Mouse (Mus musculus) midbrain, embryonic 15.5 days (tissue): ENCODE data around the gene Heatr9. TPM values are rescaled to one million over a fixed set of nuclear protein-coding genes. Genes with fewer than 3 reads are reported as not detected.

Experiments
- ATAC-seq: fragments of 200-750 bp; cut with Nextera tagmentation; replicated peaks from 2 replicates; pipeline ENCODE4 v1.8.0; 2017; ENCODE audit warnings: moderate TSS enrichment
- H3K27ac ChIP-seq: fragments of 300-500 bp; sonication (generic); 2 replicates; pipeline ENCODE4 v1.5.1; 2015; ENCODE audit warnings: mild to moderate bottlenecking, inconsistent platforms
- H3K27me3 ChIP-seq: fragments of 300-500 bp; sonication (generic); replicated peaks from 2 replicates; pipeline ENCODE4 v1.6.1; 2015; ENCODE audit warnings: inconsistent platforms
- H3K36me3 ChIP-seq: fragments of 300-500 bp; sonication (generic); replicated peaks from 2 replicates; pipeline ENCODE4 v1.6.1; 2015; ENCODE audit warnings: inconsistent platforms
- H3K4me1 ChIP-seq: fragments of 300-500 bp; sonication (generic); 2 replicates; pipeline ENCODE4 v1.6.1; 2015; ENCODE audit warnings: inconsistent platforms
- H3K4me2 ChIP-seq: fragments of 300-500 bp; sonication (generic); 2 replicates; pipeline ENCODE4 v1.6.1; 2015; ENCODE audit warnings: inconsistent platforms, mild to moderate bottlenecking, moderate library complexity
- H3K4me3 ChIP-seq: fragments of 300-500 bp; sonication (generic); 2 replicates; pipeline ENCODE4 v1.5.1; 2015; ENCODE audit warnings: mild to moderate bottlenecking, inconsistent platforms
- H3K9ac ChIP-seq: fragments of 300-500 bp; sonication (generic); 2 replicates; pipeline ENCODE4 v1.6.1; 2015; ENCODE audit warnings: mild to moderate bottlenecking, inconsistent platforms
- H3K9me3 ChIP-seq: fragments of 300-500 bp; sonication (generic); 2 replicates; pipeline ENCODE4 v1.6.1; 2016; ENCODE audit warnings: inconsistent platforms
- WGBS: fragments of 180-500 bp; shearing (Covaris S2); methylation state at CpG from one replicate; pipeline ENCODE4 v1.1.7; 2015; ENCODE audit warnings: mixed read lengths; 5-methylcytosine and 5-hydroxymethylcytosine counted together
- polyA plus RNA-seq: library from polyadenylated mRNA; unstranded; fragments of >200 nt; fragmentation: Nextera tagmentation; extraction: Ambion mirVana; gene quantifications from 2 replicates; pipeline ENCODE4 v1.2.1, GENCODE M21; 2015

The Heatr9 gene
- not detected in 2 replicates for polyA plus RNA-seq

GRCm38 (mm10) chr11:83522075-83522474 is at the start of gene Heatr9:
Gene Heatr9 (minus strand): TSS chr11:83522175.
- Histone ChIP-seq H3K4me2 (no peak within 1 kb of the TSS), H3K4me3 (no peak within 1 kb of the TSS), H3K36me3 (no peaks in the 10 kb centered on the region), H3K4me1 (no peaks in the 10 kb centered on the region), H3K27ac (no peak within 1 kb of the TSS), H3K9ac (no peak within 1 kb of the TSS), H3K27me3 (no peaks in the 10 kb centered on the region), H3K9me3 (no peaks in the 10 kb centered on the region)
- WGBS: 88% methylated on average over 3 of the region's 3 CpGs
- ATAC-seq: no peak

GRCm38 (mm10) chr11:83570189-83570588 is 48.2 kb upstream of the Heatr9 start:
- no peak overlapping the region for H3K4me2 ChIP-seq
- H3K27ac ChIP-seq: no peak overlapping the region
- WGBS: 87% methylated on average over 2 of the region's 2 CpGs
- no peaks in the 10 kb centered on the region for H3K9me3 ChIP-seq
- no peaks in the 10 kb centered on the region for H3K4me1 ChIP-seq
- no peak for ATAC-seq
- no peak overlapping the region for H3K4me3 ChIP-seq
- no peaks in the 10 kb centered on the region for H3K36me3 ChIP-seq
- no peak overlapping the region for H3K9ac ChIP-seq
- no peaks in the 10 kb centered on the region for H3K27me3 ChIP-seq

- Histone ChIP-seq H3K27me3 (no peaks in the 10 kb centered on the region), H3K4me3 (no peak overlapping the region), H3K9ac (no peak overlapping the region), H3K4me2 (no peak overlapping the region), H3K27ac (no peak overlapping the region), H3K36me3 (no peaks in the 10 kb centered on the region), H3K9me3 (no peaks in the 10 kb centered on the region), H3K4me1 (no peaks in the 10 kb centered on the region)
- ATAC-seq: no peak
- 93% methylated on average over 7 of the region's 7 CpGs for WGBS
Observed at GRCm38 (mm10) chr11:83569249-83569648, 47.3 kb upstream of the Heatr9 start.

GRCm38 (mm10) chr11:83568786-83569185 is 46.8 kb upstream of the Heatr9 start:
- Histone ChIP-seq H3K4me1 (no peaks in the 10 kb centered on the region), H3K36me3 (no peaks in the 10 kb centered on the region), H3K4me3 (no peak overlapping the region), H3K27ac (no peak overlapping the region), H3K9ac (no peak overlapping the region), H3K9me3 (no peaks in the 10 kb centered on the region), H3K27me3 (no peaks in the 10 kb centered on the region), H3K4me2 (no peak overlapping the region)
- no peak for ATAC-seq
- 93% methylated on average over 3 of the region's 3 CpGs for whole genome bisulfite sequencing

GRCm38 (mm10) chr11:83568061-83568460 is 46.1 kb upstream of the Heatr9 start:
- Histone ChIP-seq H3K4me3 (no peak overlapping the region), H3K4me1 (no peaks in the 10 kb centered on the region), H3K36me3 (no peaks in the 10 kb centered on the region), H3K27ac (no peak overlapping the region), H3K27me3 (no peaks in the 10 kb centered on the region), H3K9me3 (no peaks in the 10 kb centered on the region), H3K4me2 (no peak overlapping the region), H3K9ac (no peak overlapping the region)
- 91% methylated on average over 9 of the region's 9 CpGs for WGBS
- ATAC-seq: no peak

- no peak for ATAC-seq
- no peak overlapping the region for H3K9ac ChIP-seq
- no peaks in the 10 kb centered on the region for H3K27me3 ChIP-seq
- H3K4me2 ChIP-seq: no peak overlapping the region
- no peak overlapping the region for H3K4me3 ChIP-seq
- H3K27ac ChIP-seq: no peak overlapping the region
- no peaks in the 10 kb centered on the region for H3K4me1 ChIP-seq
- WGBS: 70% methylated on average over 7 of the region's 7 CpGs
- no peaks in the 10 kb centered on the region for H3K36me3 ChIP-seq
- H3K9me3 ChIP-seq: no peaks in the 10 kb centered on the region
Observed at GRCm38 (mm10) chr11:83567311-83567710, 45.3 kb upstream of the Heatr9 start.

GRCm38 (mm10) chr11:83566617-83567016 is 44.6 kb upstream of the Heatr9 start:
- Histone ChIP-seq H3K27ac (no peak overlapping the region), H3K36me3 (no peaks in the 10 kb centered on the region), H3K4me1 (no peaks in the 10 kb centered on the region), H3K27me3 (no peaks in the 10 kb centered on the region), H3K9ac (no peak overlapping the region), H3K4me3 (no peak overlapping the region), H3K4me2 (no peak overlapping the region), H3K9me3 (no peaks in the 10 kb centered on the region)
- no peak for ATAC-seq

- WGBS: 75% methylated on average over 2 of the region's 2 CpGs
- Histone ChIP-seq H3K27ac (no peak overlapping the region), H3K9ac (no peak overlapping the region), H3K27me3 (no peaks in the 10 kb centered on the region), H3K9me3 (no peaks in the 10 kb centered on the region), H3K4me3 (no peak overlapping the region), H3K4me1 (no peaks in the 10 kb centered on the region), H3K36me3 (no peaks in the 10 kb centered on the region), H3K4me2 (no peak overlapping the region)
- no peak for ATAC-seq
Observed at GRCm38 (mm10) chr11:83563754-83564153, 41.8 kb upstream of the Heatr9 start.

- Histone ChIP-seq H3K4me1 (no peaks in the 10 kb centered on the region), H3K36me3 (no peaks in the 10 kb centered on the region), H3K4me3 (no peak overlapping the region), H3K9ac (no peak overlapping the region), H3K27me3 (no peaks in the 10 kb centered on the region), H3K4me2 (no peak overlapping the region), H3K27ac (no peak overlapping the region), H3K9me3 (no peaks in the 10 kb centered on the region)
- ATAC-seq: no peak
- 76% methylated on average over 6 of the region's 6 CpGs for WGBS
Observed at GRCm38 (mm10) chr11:83562311-83562887, 40.4 kb upstream of the Heatr9 start.

- no peak overlapping the region for H3K4me2 ChIP-seq
- no peak overlapping the region for H3K27ac ChIP-seq
- H3K4me3 ChIP-seq: no peak overlapping the region
- WGBS: 85% methylated on average over 6 of the region's 6 CpGs
- H3K9me3 ChIP-seq: no peaks in the 10 kb centered on the region
- H3K9ac ChIP-seq: no peak overlapping the region
- peaks cover 3% of the 10 kb centered on the region; the same call in 1 of the 2 replicates for H3K4me1 ChIP-seq
- ATAC-seq: no peak
- no peaks in the 10 kb centered on the region for H3K36me3 ChIP-seq
- no peaks in the 10 kb centered on the region for H3K27me3 ChIP-seq
Observed at GRCm38 (mm10) chr11:83560405-83560804, 38.4 kb upstream of the Heatr9 start.

GRCm38 (mm10) chr11:83557074-83557473 is 35.1 kb upstream of the Heatr9 start:
- no peak overlapping the region for H3K4me2 ChIP-seq
- 0 out of 2 replicates have a peak overlapping the region, but pooled peaks have one; percentile 42 for H3K27ac ChIP-seq
- no peak overlapping the region for H3K9ac ChIP-seq
- no peaks in the 10 kb centered on the region for H3K36me3 ChIP-seq
- H3K4me3 ChIP-seq: no peak overlapping the region
- ATAC-seq: no peak
- H3K9me3 ChIP-seq: no peaks in the 10 kb centered on the region
- WGBS: 43% methylated on average over 10 of the region's 10 CpGs
- H3K27me3 ChIP-seq: no peaks in the 10 kb centered on the region
- H3K4me1 ChIP-seq: peaks cover 3% of the 10 kb centered on the region; the same call in 1 of the 2 replicates

GRCm38 (mm10) chr11:83556085-83556781 is 34.3 kb upstream of the Heatr9 start:
- Histone ChIP-seq H3K4me3 (no peak overlapping the region), H3K4me1 (peaks cover 3% of the 10 kb centered on the region; the same call in 1 of the 2 replicates), H3K9ac (peak overlapping the region; percentile 22), H3K4me2 (peak overlapping the region; percentile 28; the same call in 1 of the 2 replicates), H3K9me3 (no peaks in the 10 kb centered on the region), H3K27ac (peak overlapping the region; percentile 42; the same call in 1 of the 2 replicates), H3K27me3 (no peaks in the 10 kb centered on the region), H3K36me3 (no peaks in the 10 kb centered on the region)
- 28% methylated on average over 8 of the region's 8 CpGs for WGBS
- no peak; the same call in 1 of the 2 replicates for ATAC-seq

- Histone ChIP-seq H3K9ac (no peak overlapping the region), H3K27me3 (no peaks in the 10 kb centered on the region), H3K4me1 (peaks cover 3% of the 10 kb centered on the region; the same call in 1 of the 2 replicates), H3K4me2 (no peak overlapping the region), H3K27ac (no peak overlapping the region), H3K36me3 (no peaks in the 10 kb centered on the region), H3K9me3 (no peaks in the 10 kb centered on the region), H3K4me3 (no peak overlapping the region)
- ATAC-seq: no peak
- 87% methylated on average over 5 of the region's 5 CpGs for WGBS
Observed at GRCm38 (mm10) chr11:83551668-83552067, 29.7 kb upstream of the Heatr9 start.
